Mouse (Mus musculus): Measurements from ENCODE around the gene Lamc2.

GRCm38 (mm10) chr1:153133865-153134781 is 52.1 kb downstream of the Lamc2 start:
- TF ChIP-seq CTCF (IDR thresholded peaks at IDR 0.05; ENCODE audit: low read depth, low read length) (no peak), POLR2A (IDR thresholded peaks at IDR 0.05; ENCODE audit: extremely low read depth, insufficient read depth, low read length) (no peak)
